Mouse (Mus musculus) thymus, postnatal 14 days (tissue): ENCODE measurements around the gene Gm5580.
"Not testable (repeated sequence)": the region's sequence is repeated elsewhere in the genome, so short reads cannot be mapped to it uniquely, and the experiment has no call there.

Source experiments
- DNase-seq: peaks from one replicate; pipeline ENCODE4 v3.0.0; 2021

Gm5580 gene

DNA sequence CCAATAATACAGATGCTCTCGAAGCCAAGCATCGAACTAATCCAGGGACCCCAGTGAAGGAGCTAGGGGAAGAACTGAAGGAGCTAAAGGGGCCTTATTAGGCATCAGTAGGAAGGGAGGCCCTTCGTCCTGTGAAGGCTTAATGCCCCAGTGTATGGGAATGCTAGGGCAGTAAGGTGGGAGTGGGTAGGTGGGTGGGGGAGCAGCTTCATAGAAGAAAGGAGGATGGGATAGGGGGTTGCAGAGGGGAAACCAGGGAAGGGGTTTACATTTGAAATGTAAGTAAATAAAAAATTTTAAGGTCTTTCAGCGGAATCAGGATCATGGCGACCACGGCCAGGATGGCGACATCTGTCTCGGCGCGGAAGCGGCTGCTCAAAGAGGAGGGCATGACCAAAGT, at the start of gene Gm5580:
Gene Gm5580, plus strand, starts transcription at position 301 of the 400 bp plus-strand sequence.
- not testable (repeated sequence) for DNase-seq

DNA sequence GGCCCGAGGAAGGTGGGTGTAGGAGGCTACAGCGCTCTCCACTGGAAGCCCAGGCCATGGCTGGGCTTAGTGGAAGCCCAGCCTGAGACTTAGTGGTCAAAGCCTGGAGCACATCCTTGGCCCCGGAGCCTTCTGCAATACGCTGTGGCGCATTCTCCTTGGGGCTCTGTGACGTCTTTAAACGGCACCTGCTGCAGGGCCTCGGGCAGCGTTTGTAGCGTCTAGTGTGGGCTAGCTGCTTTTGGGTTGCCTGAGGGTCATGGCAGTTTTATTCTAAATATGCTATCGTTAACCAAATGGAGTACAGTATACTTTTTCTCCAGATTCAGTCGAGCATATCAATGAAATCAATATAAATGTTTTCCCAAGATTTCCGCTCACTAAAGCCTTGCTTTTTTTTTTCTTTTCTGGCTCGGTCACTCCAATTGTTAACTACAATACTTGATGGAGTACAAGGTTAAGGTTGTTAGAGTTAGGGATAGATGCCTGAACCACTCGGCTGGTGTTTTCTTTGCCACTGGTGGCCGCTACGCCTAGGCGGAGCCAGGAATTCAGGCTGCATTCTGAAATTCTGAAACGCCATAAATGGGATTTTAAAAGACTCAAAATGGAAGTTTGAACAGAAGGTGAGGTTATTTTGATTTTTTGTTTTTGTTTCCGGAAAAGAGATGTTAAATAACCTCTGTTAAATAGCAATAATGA, 44.5 kb upstream of the Gm5580 start, which contains the start of gene Olfr212:
Gene Olfr212, plus strand, starts transcription at position 215 of the 702 bp plus-strand sequence.
- DNase-seq = not testable (repeated sequence)

DNA sequence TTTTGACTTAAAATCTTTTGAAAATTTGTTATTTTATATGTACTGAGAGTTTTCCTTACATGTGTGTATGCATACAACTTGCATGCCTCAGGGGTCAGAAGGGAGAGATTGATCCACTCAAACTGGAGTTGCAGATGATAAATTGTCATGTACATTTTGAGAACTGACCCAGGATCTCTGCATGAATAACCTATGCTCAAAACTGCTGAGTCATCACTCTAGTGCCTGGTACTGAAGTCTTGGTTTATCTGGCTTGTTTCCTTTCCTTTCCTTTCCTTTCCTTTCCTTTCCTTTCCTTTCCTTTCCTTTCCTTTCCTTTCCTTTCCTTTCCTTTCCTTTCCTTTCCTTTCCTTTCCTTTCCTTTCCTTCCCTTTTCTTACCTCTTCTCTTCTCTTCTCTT, 36.1 kb upstream of the Gm5580 start:
- DNase-seq = no peak

GRCm38 (mm10) chr6:116538156-116538555, 12.8 kb upstream of the Gm5580 start, which contains the start of gene Olfr213:
TSS of gene Olfr213 (plus strand) at chr6:116538456.
- no peak for DNase-seq

DNA sequence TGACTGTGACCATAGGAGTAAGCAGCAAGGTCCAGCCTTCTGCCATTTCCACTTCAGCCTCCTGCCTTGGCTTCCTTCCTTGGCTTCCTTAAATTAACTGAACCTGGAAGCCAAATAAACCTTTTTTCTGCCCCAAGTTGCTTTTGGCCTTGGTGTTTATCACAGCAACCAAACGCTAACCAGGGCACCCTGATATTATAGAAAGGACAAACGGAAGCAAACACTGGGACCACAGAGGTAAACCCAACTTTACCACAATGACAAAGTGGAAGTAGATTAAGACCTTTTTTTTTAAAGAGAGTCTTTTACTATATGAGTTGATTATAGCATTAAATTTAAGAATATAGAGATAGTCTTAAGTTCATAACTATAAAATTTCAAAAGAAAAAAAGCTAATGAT, 8.4 kb upstream of the Gm5580 start:
- DNase-seq = no peak

DNA sequence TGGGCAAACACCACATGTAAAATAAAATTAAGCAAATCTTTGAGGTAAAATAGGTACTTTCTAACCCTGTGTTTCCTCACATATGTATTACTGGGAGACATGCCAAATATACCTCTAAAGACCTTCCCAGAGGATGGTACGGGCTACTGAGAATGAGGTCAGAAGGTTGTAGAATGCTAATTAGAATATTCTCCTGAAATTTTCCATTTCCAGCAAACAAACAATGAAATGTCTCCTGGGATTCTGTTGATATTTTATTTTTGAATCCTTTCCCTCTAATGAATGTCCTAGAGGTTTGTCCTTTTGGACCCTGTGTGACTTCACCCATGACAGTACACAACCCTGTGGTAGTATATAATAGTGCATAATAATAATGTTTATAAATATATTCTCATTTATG, 3.0 kb downstream of the Gm5580 start, which contains the start of gene Olfr214:
Gene Olfr214, plus strand, starts transcription at position 301 of the 400 bp plus-strand sequence.
- no peak for DNase-seq

DNA sequence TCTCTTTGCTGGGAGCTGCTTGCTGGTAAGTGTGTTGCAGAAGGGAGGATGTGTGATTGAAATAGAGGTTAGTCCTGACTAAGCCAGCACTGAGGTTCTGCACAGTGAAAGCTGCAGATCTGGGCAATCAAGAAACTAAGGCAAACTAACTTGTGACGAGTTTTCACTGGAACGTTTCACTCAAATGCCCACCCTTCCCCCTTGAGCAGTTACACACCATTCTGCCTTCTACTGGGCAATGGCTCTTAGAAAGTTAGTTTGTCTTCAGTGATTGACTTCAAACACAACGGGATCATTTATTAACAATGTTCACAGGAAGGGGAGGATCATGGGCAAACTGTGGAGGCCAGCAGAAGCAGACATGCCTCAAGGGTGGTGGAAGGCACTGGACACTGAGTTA, 4.0 kb downstream of the Gm5580 start:
- DNase-seq = no peak

GRCm38 (mm10) chr6:116569834-116570233, 18.9 kb downstream of the Gm5580 start:
- DNase-seq = peak; percentile 32

DNA sequence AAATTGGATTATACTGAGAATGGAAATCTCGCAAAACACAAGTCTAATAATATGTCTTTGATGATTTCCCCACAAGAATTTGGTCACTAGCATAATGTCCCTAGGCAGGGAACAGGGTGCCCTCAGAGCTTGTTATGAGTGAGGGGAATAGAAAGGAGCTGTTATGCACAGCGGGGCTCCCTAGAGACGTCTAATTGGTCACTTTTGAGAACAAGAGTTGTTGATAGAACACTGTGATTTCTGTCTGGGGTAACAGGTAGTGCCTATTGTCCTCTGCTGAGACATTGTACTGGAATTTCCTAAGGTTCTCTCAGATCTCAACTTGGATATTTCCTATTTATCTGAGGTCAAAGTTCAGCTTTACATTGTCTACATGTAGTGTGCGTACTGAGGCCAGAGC, 33.2 kb downstream of the Gm5580 start, which contains the start of gene Olfr215:
Gene Olfr215, minus strand, starts transcription at position 101 of the 400 bp plus-strand sequence.
- no peak for DNase-seq

DNA sequence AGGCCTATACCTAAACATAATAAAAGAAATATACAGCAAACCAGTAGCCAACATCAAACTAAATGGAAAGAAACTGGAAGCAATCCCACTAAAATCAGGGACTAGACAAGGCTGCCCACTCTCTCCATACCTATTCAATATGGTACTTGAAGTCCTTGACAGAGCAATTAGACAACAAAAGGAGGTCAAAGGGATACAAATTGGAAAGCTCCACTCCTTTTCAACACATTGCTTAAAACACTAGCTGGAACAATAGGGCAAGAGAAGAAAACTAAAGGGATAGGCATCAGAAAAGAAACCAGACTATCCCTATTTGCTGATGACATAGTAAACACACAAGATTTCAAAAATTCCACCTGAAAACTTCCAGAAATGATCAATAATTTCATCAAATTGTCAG, 50.0 kb downstream of the Gm5580 start:
- DNase-seq = not testable (repeated sequence)
